Mouse (Mus musculus): Measurements from ENCODE around the gene Ost4. TPM values are rescaled to one million over a fixed set of nuclear protein-coding genes. Genes with fewer than 3 reads are reported as not detected.

Gene Ost4
- polyA plus RNA-seq, 1 experiment from 2014 or later = 407 TPM

- Histone ChIP-seq H3K9me3 (no peaks in the 10 kb centered on the region), H3K36me3 (replicated peaks) (peaks cover 46% of the 10 kb centered on the region), H3K27ac (replicated peaks) (peak within 1 kb of the TSS; percentile 81), H3K4me3 (peak within 1 kb of the TSS; percentile 63), H3K4me1 (peaks cover 53% of the 10 kb centered on the region), H3K27me3 (replicated peaks; ENCODE audit: low read depth, poor library complexity, severe bottlenecking) (0 out of 2 replicates have a peak, but pooled peaks cover 10% of the 10 kb centered on the region)
- peak; percentile 96 for DNase-seq (ENCODE audit: low spot score)
- WGBS = 1% methylated on average over 40 of the region's 40 CpGs
These were observed 13.9 kb upstream of the Ost4 start, which contains the start of gene Khk for GRCm38 (mm10) chr5:30921256-30922033. Khk (plus strand) TSS chr5:30921431.

- Histone ChIP-seq H3K4me1 (peaks cover 61% of the 10 kb centered on the region), H3K27me3 (replicated peaks; ENCODE audit: low read depth, poor library complexity, severe bottlenecking) (0 out of 2 replicates have a peak, but pooled peaks cover 10% of the 10 kb centered on the region), H3K36me3 (replicated peaks) (peaks cover 46% of the 10 kb centered on the region), H3K4me3 (peak overlapping the region; percentile 63), H3K27ac (replicated peaks) (peak overlapping the region; percentile 81; the same call in 1 of the 2 replicates), H3K9me3 (no peaks in the 10 kb centered on the region)
- DNase-seq (ENCODE audit: low spot score) = no peak
- WGBS = 72% methylated on average over 19 of the region's 19 CpGs
These were observed 13.0 kb upstream of the Ost4 start for GRCm38 (mm10) chr5:30920621-30921020.

- WGBS = 70% methylated on average over 11 of the region's 11 CpGs
- peaks cover 67% of the 10 kb centered on the region for H3K4me1 ChIP-seq
- H3K9me3 ChIP-seq = no peaks in the 10 kb centered on the region
- H3K27me3 ChIP-seq (replicated peaks; ENCODE audit: low read depth, poor library complexity, severe bottlenecking) = 0 out of 2 replicates have a peak, but pooled peaks cover 10% of the 10 kb centered on the region
- DNase-seq (ENCODE audit: low spot score) = no peak
- no peak overlapping the region; the same call in 1 of the 2 replicates for H3K27ac ChIP-seq (replicated peaks)
- no peak overlapping the region for H3K4me3 ChIP-seq
- peaks cover 46% of the 10 kb centered on the region for H3K36me3 ChIP-seq (replicated peaks)
These were observed 12.4 kb upstream of the Ost4 start for GRCm38 (mm10) chr5:30919831-30920614.

GRCm38 (mm10) chr5:30918691-30919090 lies 11.1 kb upstream of the Ost4 start:
- Histone ChIP-seq H3K27ac (replicated peaks) (peak overlapping the region; percentile 25; the same call in 1 of the 2 replicates), H3K4me3 (no peak overlapping the region), H3K9me3 (no peaks in the 10 kb centered on the region), H3K4me1 (peaks cover 81% of the 10 kb centered on the region), H3K36me3 (replicated peaks) (peaks cover 46% of the 10 kb centered on the region), H3K27me3 (replicated peaks; ENCODE audit: low read depth, poor library complexity, severe bottlenecking) (0 out of 2 replicates have a peak, but pooled peaks cover 8% of the 10 kb centered on the region)
- WGBS = 86% methylated on average over 8 of the region's 8 CpGs
- no peak for DNase-seq (ENCODE audit: low spot score)

GRCm38 (mm10) chr5:30917891-30918670 lies 10.5 kb upstream of the Ost4 start:
- Histone ChIP-seq H3K4me3 (no peak overlapping the region), H3K36me3 (replicated peaks) (peaks cover 46% of the 10 kb centered on the region), H3K27me3 (replicated peaks; ENCODE audit: low read depth, poor library complexity, severe bottlenecking) (0 out of 2 replicates have a peak, but pooled peaks cover 4% of the 10 kb centered on the region), H3K27ac (replicated peaks) (peak overlapping the region; percentile 25; the same call in 1 of the 2 replicates), H3K9me3 (no peaks in the 10 kb centered on the region), H3K4me1 (peaks cover 86% of the 10 kb centered on the region)
- 84% methylated on average over 31 of the region's 31 CpGs for WGBS
- DNase-seq (ENCODE audit: low spot score) = no peak

- no peak overlapping the region for H3K27ac ChIP-seq (replicated peaks)
- 0 out of 2 replicates have a peak overlapping the region, but pooled peaks have one; percentile 4 for H3K4me3 ChIP-seq
- no peaks in the 10 kb centered on the region for H3K9me3 ChIP-seq
- WGBS = 90% methylated on average over 11 of the region's 11 CpGs
- H3K36me3 ChIP-seq (replicated peaks) = peaks cover 46% of the 10 kb centered on the region
- no peak for DNase-seq (ENCODE audit: low spot score)
- H3K4me1 ChIP-seq = peaks cover 86% of the 10 kb centered on the region
- H3K27me3 ChIP-seq (replicated peaks; ENCODE audit: low read depth, poor library complexity, severe bottlenecking) = 0 out of 2 replicates have a peak, but pooled peaks cover 3% of the 10 kb centered on the region
These were observed 9.8 kb upstream of the Ost4 start for GRCm38 (mm10) chr5:30917348-30917747.

- no peak for DNase-seq (ENCODE audit: low spot score)
- WGBS = 95% methylated on average over 9 of the region's 9 CpGs
- Histone ChIP-seq H3K27me3 (replicated peaks; ENCODE audit: low read depth, poor library complexity, severe bottlenecking) (0 out of 2 replicates have a peak, but pooled peaks cover 3% of the 10 kb centered on the region), H3K36me3 (replicated peaks) (peaks cover 46% of the 10 kb centered on the region), H3K27ac (replicated peaks) (no peak overlapping the region), H3K4me3 (0 out of 2 replicates have a peak overlapping the region, but pooled peaks have one; percentile 4), H3K4me1 (peaks cover 86% of the 10 kb centered on the region), H3K9me3 (no peaks in the 10 kb centered on the region)
These were observed 9.3 kb upstream of the Ost4 start for GRCm38 (mm10) chr5:30916841-30917240.

GRCm38 (mm10) chr5:30915974-30916433 lies 8.4 kb upstream of the Ost4 start:
- Histone ChIP-seq H3K27ac (replicated peaks) (peak overlapping the region; percentile 89), H3K27me3 (replicated peaks; ENCODE audit: low read depth, poor library complexity, severe bottlenecking) (0 out of 2 replicates have a peak, but pooled peaks cover 3% of the 10 kb centered on the region), H3K36me3 (replicated peaks) (peaks cover 45% of the 10 kb centered on the region), H3K4me1 (peaks cover 88% of the 10 kb centered on the region), H3K9me3 (no peaks in the 10 kb centered on the region), H3K4me3 (peak overlapping the region; percentile 61)
- peak; percentile 84 for DNase-seq (ENCODE audit: low spot score)
- 6% methylated on average over 7 of the region's 7 CpGs for WGBS

GRCm38 (mm10) chr5:30915456-30915855 lies 7.9 kb upstream of the Ost4 start:
- WGBS = 55% methylated on average over 9 of the region's 9 CpGs
- H3K4me3 ChIP-seq = peak overlapping the region; percentile 61
- H3K36me3 ChIP-seq (replicated peaks) = peaks cover 39% of the 10 kb centered on the region
- H3K4me1 ChIP-seq = peaks cover 88% of the 10 kb centered on the region
- no peak for DNase-seq (ENCODE audit: low spot score)
- H3K27ac ChIP-seq (replicated peaks) = peak overlapping the region; percentile 89
- no peaks in the 10 kb centered on the region for H3K9me3 ChIP-seq
- H3K27me3 ChIP-seq (replicated peaks; ENCODE audit: low read depth, poor library complexity, severe bottlenecking) = 0 out of 2 replicates have a peak, but pooled peaks cover 3% of the 10 kb centered on the region

- 54% methylated on average over 6 of the region's 6 CpGs for WGBS
- Histone ChIP-seq H3K27me3 (replicated peaks; ENCODE audit: low read depth, poor library complexity, severe bottlenecking) (0 out of 2 replicates have a peak, but pooled peaks cover 3% of the 10 kb centered on the region), H3K36me3 (replicated peaks) (peaks cover 33% of the 10 kb centered on the region), H3K9me3 (no peaks in the 10 kb centered on the region), H3K27ac (replicated peaks) (peak overlapping the region; percentile 89), H3K4me1 (peaks cover 86% of the 10 kb centered on the region), H3K4me3 (peak overlapping the region; percentile 61)
- no peak for DNase-seq (ENCODE audit: low spot score)
These were observed 7.3 kb upstream of the Ost4 start for GRCm38 (mm10) chr5:30914849-30915248.

- H3K4me3 ChIP-seq = peak overlapping the region; percentile 61
These were observed 6.6 kb upstream of the Ost4 start for GRCm38 (mm10) chr5:30914101-30914635.

More at GRCm38 (mm10) chr5:30914101-30914635, 6.6 kb upstream of the Ost4 start:
- Histone ChIP-seq H3K36me3 (replicated peaks) (peaks cover 27% of the 10 kb centered on the region), H3K4me1 (peaks cover 93% of the 10 kb centered on the region), H3K27me3 (replicated peaks; ENCODE audit: low read depth, poor library complexity, severe bottlenecking) (no peaks in the 10 kb centered on the region), H3K27ac (replicated peaks) (peak overlapping the region; percentile 89), H3K9me3 (no peaks in the 10 kb centered on the region)
- WGBS = 41% methylated on average over 7 of the region's 7 CpGs
- peak; percentile 22 for DNase-seq (ENCODE audit: low spot score)
